Mouse (Mus musculus) adrenal gland, postnatal 10 days (tissue): Measurements from ENCODE around the gene Bmp3. TPM values are rescaled to one million over a fixed set of nuclear protein-coding genes. Genes with fewer than 3 reads are reported as not detected.

ENCODE experiments used
- DNase-seq: peaks from one replicate; pipeline ENCODE4 v3.0.0; 2021; ENCODE audit warnings: mixed read lengths
- total RNA-seq, 2 experiments: library from RNA; stranded (reverse); gene quantifications; 2 replicates each; pipeline ENCODE4 v1.2.3; 2021

The Bmp3 gene
- total RNA-seq, 2 experiments from 2014 or later = 2.7 to 2.8 TPM

DNA sequence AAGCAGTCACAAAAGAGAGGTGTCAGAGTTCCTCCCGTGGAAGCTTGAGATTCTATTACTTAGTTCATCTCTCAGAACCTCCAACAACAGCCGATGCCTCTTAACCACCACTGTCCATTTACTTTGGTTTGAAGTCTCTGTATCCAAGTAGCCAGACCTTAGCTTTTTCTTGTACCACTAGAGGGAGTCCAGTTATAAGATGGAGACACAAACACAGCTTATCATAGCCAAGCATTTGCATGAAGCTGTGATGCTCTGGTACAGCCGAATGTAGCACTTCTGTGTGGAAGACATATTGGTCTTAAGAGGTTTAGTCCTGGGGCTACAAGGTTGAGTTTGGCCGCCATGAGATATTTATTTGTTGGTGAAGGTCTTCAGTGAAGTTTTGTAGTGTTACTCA is 48.1 kb downstream of the Bmp3 start:
- DNase-seq = peak; percentile 2

- no peak for DNase-seq
These were observed 64.5 kb downstream of the Bmp3 start for GRCm38 (mm10) chr5:98918716-98919115.

GRCm38 (mm10) chr5:98921608-98922007 is 67.4 kb downstream of the Bmp3 start:
- DNase-seq = no peak

DNA sequence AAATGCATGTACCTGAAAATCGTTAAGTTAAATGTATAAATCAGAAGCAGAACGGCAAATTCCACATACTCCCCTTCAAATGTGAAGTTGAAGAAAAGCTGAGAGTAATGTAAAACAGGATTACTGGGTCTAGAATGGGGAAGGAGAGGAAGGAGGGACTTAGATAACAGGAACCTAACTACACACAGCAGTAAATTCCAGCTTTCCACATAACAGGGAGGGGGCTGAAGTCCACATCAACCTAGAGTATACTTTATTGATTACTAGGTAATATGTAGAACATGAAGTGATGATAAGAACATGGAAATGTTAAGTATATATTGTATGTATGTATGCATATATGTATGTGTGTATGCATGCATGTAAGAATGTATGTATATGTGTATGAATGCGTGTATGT is 68.7 kb downstream of the Bmp3 start:
- DNase-seq = no peak

Other genes starting within 250 kb of the Bmp3 start
- 1 to 10 TPM; 1.7 to 2.2 TPM for gene Prkg2, start 182.9 kb downstream of the Bmp3 start, total RNA-seq